Mouse (Mus musculus) MEL (cell line): ENCODE measurements around the gene Rnf213. TPM values are rescaled to one million over a fixed set of nuclear protein-coding genes. Genes with fewer than 3 reads are reported as not detected.
A peak's percentile ranks its signal among the peaks of the same experiment; 100 is the strongest.

Experiments used
- DNase-seq: peaks from one replicate; pipeline ENCODE4 v3.0.0; 2011; ENCODE audit warnings: low read depth, low spot score
- H3K27ac ChIP-seq: 2 replicates; pipeline ENCODE4 v1.5.1; 2012; ENCODE audit warnings: low read depth, mild to moderate bottlenecking, control low read depth, low read length, moderate library complexity; ENCODE audit not compliant: control insufficient read depth
- H3K27me3 ChIP-seq, 2 experiments: fragments of 150-350 bp in 1 of 2; sonication (generic) in 1 of 2; 2 replicates each; pipeline ENCODE4 v1.6.1; 2012; ENCODE audit warnings: low read length in 2 of 2, mild to moderate bottlenecking in 2 of 2, improper control_type of control experiment in 1 of 2, moderate library complexity in 1 of 2; ENCODE audit not compliant: insufficient read depth in 2 of 2, control insufficient read depth in 1 of 2
- H3K36me3 ChIP-seq, 2 experiments: 2 replicates each; pipeline ENCODE4 v1.6.1; 2012 to 2014; ENCODE audit warnings: low read length in 2 of 2, improper control_type of control experiment in 1 of 2, inconsistent platforms in 1 of 2, mild to moderate bottlenecking in 1 of 2; ENCODE audit not compliant: insufficient read depth in 2 of 2, control insufficient read depth in 1 of 2
- H3K4me1 ChIP-seq, 2 experiments: fragments of 150-350 bp in 1 of 2; sonication (generic) in 1 of 2; 2 replicates each; pipeline ENCODE4 v1.6.1; 2012; ENCODE audit warnings: low read length in 2 of 2, improper control_type of control experiment in 1 of 2, mild to moderate bottlenecking in 1 of 2; ENCODE audit not compliant: insufficient read depth in 2 of 2, control insufficient read depth in 1 of 2
- H3K4me3 ChIP-seq, 2 experiments: fragments of 150-350 bp in 1 of 2; sonication (generic) in 1 of 2; 2 replicates each; pipeline ENCODE4 v1.5.1; 2012; ENCODE audit warnings: low read depth in 2 of 2, low read length in 2 of 2, mild to moderate bottlenecking in 2 of 2, moderate library complexity in 2 of 2, control low read depth in 1 of 2, improper control_type of control experiment in 1 of 2; ENCODE audit not compliant: control insufficient read depth in 1 of 2, insufficient read depth in 1 of 2
- H3K79me2 ChIP-seq: 2 replicates; pipeline ENCODE4 v1.6.1; 2012; ENCODE audit warnings: mild to moderate bottlenecking, low read length, moderate library complexity; ENCODE audit not compliant: control insufficient read depth, poor library complexity, insufficient read depth
- H3K9ac ChIP-seq: 2 replicates; pipeline ENCODE4 v1.6.1; 2012; ENCODE audit warnings: low read depth, mild to moderate bottlenecking, control low read depth, low read length, moderate library complexity; ENCODE audit not compliant: control insufficient read depth, poor library complexity, severe bottlenecking
- H3K9me3 ChIP-seq: fragments of 150-350 bp; sonication (generic); replicated peaks from 2 replicates; pipeline ENCODE4 v1.6.1; 2012; ENCODE audit warnings: mild to moderate bottlenecking, low read length, improper control_type of control experiment, moderate library complexity; ENCODE audit not compliant: insufficient read depth
- BHLHE40 ChIP-seq: IDR thresholded peaks from 2 replicates; pipeline ENCODE4 v1.6.1; 2012; ENCODE audit warnings: low read depth, mild to moderate bottlenecking, inconsistent platforms, low read length, improper control_type of control experiment, borderline replicate concordance
- CHD2 ChIP-seq: IDR thresholded peaks from 2 replicates; pipeline ENCODE4 v1.6.1; 2011; ENCODE audit warnings: low read length, improper control_type of control experiment
- CTCF ChIP-seq, 3 experiments: IDR thresholded peaks in 2 of 3; conservative IDR thresholded peaks in 1 of 3; 2 replicates each; pipeline ENCODE4 v1.5.1; 2011 to 2012; ENCODE audit warnings: low read length in 3 of 3, low read depth in 2 of 3, mild to moderate bottlenecking in 2 of 3, improper control_type of control experiment in 1 of 3, inconsistent platforms in 1 of 3, mixed read lengths in 1 of 3, moderate library complexity in 1 of 3; ENCODE audit not compliant: control insufficient read depth in 1 of 3, insufficient read depth in 1 of 3, poor library complexity in 1 of 3, severe bottlenecking in 1 of 3
- EP300 ChIP-seq, 2 experiments: IDR thresholded peaks; 2 replicates each; pipeline ENCODE4 v1.6.1; 2011; ENCODE audit warnings: improper control_type of control experiment in 2 of 2, low read length in 2 of 2, low read depth in 1 of 2, mild to moderate bottlenecking in 1 of 2
- GATA1 ChIP-seq: IDR thresholded peaks from 2 replicates; pipeline ENCODE4 v1.6.1; 2011; ENCODE audit warnings: low read depth, low read length, improper control_type of control experiment
- HCFC1 ChIP-seq: IDR thresholded peaks from 2 replicates; pipeline ENCODE4 v1.6.1; 2012; ENCODE audit warnings: low read depth, mild to moderate bottlenecking, inconsistent platforms, low read length, improper control_type of control experiment, moderate library complexity
- KAT2A ChIP-seq: conservative IDR thresholded peaks from 2 replicates; pipeline ENCODE4 v1.6.1; 2012; ENCODE audit warnings: low read depth, low read length, improper control_type of control experiment, inconsistent platforms
- MAFK ChIP-seq: IDR thresholded peaks from 2 replicates; pipeline ENCODE4 v1.6.1; 2011; ENCODE audit warnings: low read depth, mild to moderate bottlenecking, low read length, improper control_type of control experiment, borderline replicate concordance
- MXI1 ChIP-seq: IDR thresholded peaks from 2 replicates; pipeline ENCODE4 v1.6.1; 2011; ENCODE audit warnings: mild to moderate bottlenecking, low read depth, low read length, improper control_type of control experiment
- MYC ChIP-seq: IDR thresholded peaks from 2 replicates; pipeline ENCODE4 v1.6.1; 2011; ENCODE audit warnings: low read depth, mild to moderate bottlenecking, low read length, improper control_type of control experiment, moderate library complexity
- POLR2A ChIP-seq, 2 experiments: IDR thresholded peaks; 2 replicates each; pipeline ENCODE4 v1.6.1; 2011 to 2012; ENCODE audit warnings: low read length in 2 of 2, mild to moderate bottlenecking in 2 of 2, control low read depth in 1 of 2, improper control_type of control experiment in 1 of 2, low read depth in 1 of 2, moderate library complexity in 1 of 2; ENCODE audit not compliant: control insufficient read depth in 1 of 2, insufficient read depth in 1 of 2, poor library complexity in 1 of 2
- RCOR1 ChIP-seq: IDR thresholded peaks from 2 replicates; pipeline ENCODE4 v1.6.1; 2012; ENCODE audit warnings: low read depth, mild to moderate bottlenecking, inconsistent platforms, low read length, improper control_type of control experiment
- SIN3A ChIP-seq: IDR thresholded peaks from 2 replicates; pipeline ENCODE4 v1.6.1; 2012; ENCODE audit warnings: low read length, improper control_type of control experiment, inconsistent platforms
- TCF12 ChIP-seq: IDR thresholded peaks from 2 replicates; pipeline ENCODE4 v1.6.1; 2014; ENCODE audit warnings: low read depth, mild to moderate bottlenecking, inconsistent platforms, low read length, improper control_type of control experiment, moderate library complexity
- USF1 ChIP-seq: IDR thresholded peaks from 2 replicates; pipeline ENCODE4 v1.6.1; 2014; ENCODE audit warnings: low read depth, mild to moderate bottlenecking, inconsistent platforms, low read length, improper control_type of control experiment, moderate library complexity
- ZC3H11A ChIP-seq: IDR thresholded peaks from 2 replicates; pipeline ENCODE4 v1.6.1; 2012; ENCODE audit warnings: low read depth, mild to moderate bottlenecking, inconsistent platforms, low read length, improper control_type of control experiment
- polyA plus RNA-seq, 2 experiments: library from polyadenylated mRNA; stranded (reverse) in 1 of 2; unstranded in 1 of 2; fragments of >175 nt in 1 of 2; fragments of >200 nt in 1 of 2; gene quantifications; 2 replicates each; pipeline versions ENCODE4 v1.2.1 to v1.2.4; 2012; ENCODE audit warnings: low replicate concordance in 2 of 2, low read depth in 1 of 2; ENCODE audit not compliant: insufficient read length in 2 of 2, insufficient read depth in 1 of 2, missing spikeins in 1 of 2
- total RNA-seq: library from RNA; depleted of rRNA; stranded (reverse); fragments of 300-350 nt; gene quantifications from 2 replicates; pipeline ENCODE4 v1.2.3, GENCODE M21; 2012

Rnf213 gene
- total and polyA plus RNA-seq, 3 experiments, result 10.7 to 11.6 TPM; not detected in 1

DNA sequence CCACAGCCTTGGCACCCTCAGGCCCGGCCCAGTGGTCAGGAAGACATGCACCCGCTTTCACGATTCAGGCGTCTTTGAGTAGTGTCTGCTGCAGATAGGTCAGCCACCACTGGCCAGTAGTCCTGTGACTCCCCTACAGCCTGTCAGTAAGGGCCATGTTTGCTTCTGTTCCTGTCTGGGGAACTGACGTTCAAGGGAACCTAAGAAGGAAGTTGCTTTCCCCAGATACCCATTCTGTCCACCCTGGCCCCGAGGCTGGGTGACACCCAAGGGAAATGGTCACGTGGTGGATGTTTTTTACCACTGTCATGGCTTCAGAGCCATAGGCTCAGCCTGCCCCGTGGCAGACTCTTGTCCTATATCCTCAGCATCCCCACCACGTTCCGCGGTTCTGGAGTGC, 15.6 kb upstream of the Rnf213 start:
- DNase-seq, result no peak
- TF ChIP-seq MYC (no peak), BHLHE40 (no peak), GATA1 (no peak), MXI1 (no peak), POLR2A (IDR thresholded peaks at IDR 0.05; ENCODE audit: control insufficient read depth in 1 of 2, insufficient read depth in 1 of 2, low read depth in 1 of 2, low read length in 2 of 2, poor library complexity in 1 of 2) (no peak), CTCF (IDR thresholded peaks at IDR 0.05 in 2 of 3, conservative IDR thresholded peaks at IDR 0.05 in 1 of 3; ENCODE audit: control insufficient read depth in 1 of 3, insufficient read depth in 1 of 3, low read depth in 2 of 3, low read length in 3 of 3, poor library complexity in 1 of 3, severe bottlenecking in 1 of 3) (no peak), HCFC1 (no peak), ZC3H11A (no peak)
- Histone ChIP-seq H3K9ac (no peak overlapping the region), H3K36me3 (no peaks in the 10 kb centered on the region), H3K27me3 (no peaks in the 10 kb centered on the region), H3K4me3 (no peak overlapping the region), H3K9me3 (no peaks in the 10 kb centered on the region), H3K4me1 (peaks cover 0 to 19% of the 10 kb centered on the region in 2 experiments; a peak in 2 of 4 replicates), H3K27ac (no peak overlapping the region), H3K79me2 (no peaks in the 10 kb centered on the region)

DNA sequence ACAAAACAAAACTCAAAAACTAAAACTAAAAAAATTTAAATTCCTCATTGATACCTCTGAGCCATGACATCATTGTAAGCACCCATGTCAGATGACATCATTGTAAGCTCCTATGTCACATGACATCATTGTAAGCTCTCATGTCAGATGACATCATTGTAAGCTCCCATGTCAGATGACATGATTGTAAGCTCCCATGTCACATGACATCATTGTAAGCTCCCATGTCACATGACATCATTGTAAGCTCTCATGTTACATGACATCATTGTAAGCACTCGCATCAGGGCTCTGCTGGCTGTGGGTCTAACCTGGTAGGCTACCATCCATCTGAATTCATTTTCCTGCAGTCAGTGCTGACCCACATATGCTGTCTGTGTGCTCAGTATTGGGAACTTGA, 14.3 kb upstream of the Rnf213 start:
- H3K27me3 ChIP-seq, result peaks cover 0 to 4% of the 10 kb centered on the region in 2 experiments; a peak in 1 of 4 replicates
- H3K79me2 ChIP-seq, result no peaks in the 10 kb centered on the region
- no peak for DNase-seq
- peaks cover 0 to 19% of the 10 kb centered on the region in 2 experiments; a peak in 2 of 4 replicates for H3K4me1 ChIP-seq
- no peak overlapping the region for H3K4me3 ChIP-seq
- H3K36me3 ChIP-seq, result no peaks in the 10 kb centered on the region
- TF ChIP-seq MXI1, result no peak
- peak; percentile 45; the same call in 1 of the 2 replicates for TF ChIP-seq USF1
- TF ChIP-seq KAT2A, result no peak
- TF ChIP-seq RCOR1, result no peak
- H3K9me3 ChIP-seq, result no peaks in the 10 kb centered on the region
- no peak overlapping the region for H3K27ac ChIP-seq
- H3K9ac ChIP-seq, result no peak overlapping the region

DNA sequence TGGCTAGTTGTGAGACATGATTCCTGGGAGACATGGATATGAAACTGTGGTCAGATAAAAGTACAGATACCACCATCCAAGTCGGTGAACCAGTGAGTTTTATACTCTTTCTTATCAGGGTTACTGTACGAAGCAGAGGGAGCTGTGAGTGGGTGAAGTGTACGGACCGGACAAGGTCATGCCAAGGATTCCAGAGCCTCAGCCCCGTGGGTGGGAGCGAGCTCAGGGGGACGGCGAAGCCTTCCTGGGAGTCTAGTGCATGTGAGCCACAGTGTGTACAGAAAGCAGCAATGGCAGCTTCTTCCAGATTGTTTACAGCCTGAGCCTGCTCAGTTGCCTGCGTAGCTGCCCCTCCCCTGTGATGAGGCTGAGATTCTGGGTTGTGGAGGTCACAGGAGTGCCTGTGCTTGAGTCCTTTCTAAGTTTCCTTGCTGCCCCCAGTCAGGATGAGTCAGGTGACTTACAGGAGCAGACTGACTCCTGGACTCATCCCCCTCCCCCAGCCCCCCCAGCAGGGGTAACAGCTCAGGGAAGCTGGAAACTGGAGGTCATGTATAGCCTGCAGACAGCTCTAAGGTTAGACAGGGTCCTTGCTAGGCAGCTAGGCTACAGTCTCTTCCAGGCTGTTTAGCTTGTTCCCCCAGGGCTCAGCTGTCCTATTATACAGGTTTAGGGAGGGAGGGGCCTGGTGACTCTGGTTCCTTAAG, 11.1 kb upstream of the Rnf213 start:
- no peak overlapping the region for H3K4me3 ChIP-seq
- no peak overlapping the region for H3K27ac ChIP-seq

More for the DNA sequence above, 11.1 kb upstream of the Rnf213 start:
- no peaks in the 10 kb centered on the region for H3K79me2 ChIP-seq
- peaks cover 0 to 3% of the 10 kb centered on the region in 2 experiments; a peak in 1 of 4 replicates for H3K36me3 ChIP-seq
- peaks cover 0 to 5% of the 10 kb centered on the region in 2 experiments; a peak in 1 of 4 replicates for H3K27me3 ChIP-seq
- no peak overlapping the region for H3K9ac ChIP-seq
- no peak for DNase-seq
- H3K9me3 ChIP-seq, result no peaks in the 10 kb centered on the region
- no peak for TF ChIP-seq RCOR1
- no peak for TF ChIP-seq SIN3A
- TF ChIP-seq EP300 (IDR thresholded peaks at IDR 0.05; ENCODE audit: low read depth in 1 of 2, low read length in 2 of 2), result no peak
- no peak for TF ChIP-seq CHD2
- no peak for TF ChIP-seq ZC3H11A
- TF ChIP-seq TCF12, result no peak
- TF ChIP-seq MAFK, result no peak
- peaks cover 3 to 10% of the 10 kb centered on the region in 2 experiments; a peak in 3 of 4 replicates for H3K4me1 ChIP-seq
